Mouse (Mus musculus) lung, embryonic 14.5 days (tissue): ENCODE measurements around the gene Msi2. TPM values are rescaled to one million over a fixed set of nuclear protein-coding genes. Genes with fewer than 3 reads are reported as not detected.
A peak's percentile ranks its signal among the peaks of the same experiment; 100 is the strongest.

Experiments used
- ATAC-seq: fragments of 200-750 bp; cut with Nextera tagmentation; 2 replicates; pipeline ENCODE4 v1.8.0; 2017; ENCODE audit warnings: mild to moderate bottlenecking, moderate TSS enrichment, moderate library complexity; ENCODE audit not compliant: insufficient read depth
- DNase-seq: peaks from one replicate; pipeline ENCODE4 v3.0.0-alpha.2; 2015
- H3K27ac ChIP-seq: fragments of 300-500 bp; sonication (generic); 2 replicates; pipeline ENCODE4 v1.5.1; 2014; ENCODE audit warnings: low read depth, mild to moderate bottlenecking, moderate library complexity
- H3K27me3 ChIP-seq: fragments of 300-500 bp; sonication (generic); 2 replicates; pipeline ENCODE4 v1.6.1; 2014; ENCODE audit warnings: low read length, control low read depth; ENCODE audit not compliant: insufficient read depth
- H3K36me3 ChIP-seq: fragments of 300-500 bp; sonication (generic); 2 replicates; pipeline ENCODE4 v1.6.1; 2014; ENCODE audit warnings: control low read depth; ENCODE audit not compliant: insufficient read depth
- H3K4me1 ChIP-seq: fragments of 300-500 bp; sonication (generic); 2 replicates; pipeline ENCODE4 v1.6.1; 2014; ENCODE audit warnings: antibody characterized with exemption, control low read depth; ENCODE audit not compliant: insufficient read depth
- H3K4me2 ChIP-seq: fragments of 300-500 bp; sonication (generic); 2 replicates; pipeline ENCODE4 v1.6.1; 2014; ENCODE audit warnings: mild to moderate bottlenecking
- H3K4me3 ChIP-seq: fragments of 300-500 bp; sonication (generic); 2 replicates; pipeline ENCODE4 v1.5.1; 2014; ENCODE audit warnings: low read depth, low read length
- H3K9ac ChIP-seq: fragments of 300-500 bp; sonication (generic); 2 replicates; pipeline ENCODE4 v1.6.1; 2014
- H3K9me3 ChIP-seq: fragments of 300-500 bp; sonication (generic); 2 replicates; pipeline ENCODE4 v1.6.1; 2016; ENCODE audit warnings: low read depth, low read length, control low read depth
- CTCF ChIP-seq: IDR thresholded peaks from 2 replicates; pipeline ENCODE4 v1.5.1; 2016; ENCODE audit warnings: antibody characterized with exemption, low read depth
- WGBS: fragments of 180-500 bp; shearing (Covaris S2); extraction: QIAGEN DNeasy Blood & Tissue Kit; methylation state at CpG from one replicate; pipeline ENCODE4 v1.1.7; 2014; 5-methylcytosine and 5-hydroxymethylcytosine counted together
- polyA plus RNA-seq: library from polyadenylated mRNA; unstranded; fragments of >200 nt; fragmentation: Nextera tagmentation; extraction: Ambion mirVana; gene quantifications from 2 replicates; pipeline ENCODE4 v1.2.1, GENCODE M21; 2014

The Msi2 gene
- polyA plus RNA-seq, 1 experiment from 2014 or later = 12.7 TPM

DNA sequence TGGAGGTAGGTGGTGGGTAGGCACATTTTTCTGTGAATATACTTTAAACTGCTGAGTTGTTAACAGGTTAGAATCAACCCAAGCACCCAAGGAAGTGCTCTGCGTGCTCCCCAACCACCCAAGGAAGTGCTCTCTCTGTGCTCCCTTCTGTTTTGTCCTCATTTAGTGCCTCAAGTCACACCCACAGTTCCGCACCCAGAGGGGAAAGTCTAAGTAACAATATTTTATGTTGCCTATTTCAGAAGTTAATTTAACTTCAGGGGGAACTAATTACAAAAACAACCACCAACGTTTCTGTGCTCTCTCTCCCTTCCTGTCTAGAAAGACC is 119.5 kb downstream of the Msi2 start:
- 0 out of 2 replicates have a peak, but pooled peaks cover 4% of the 10 kb centered on the region for H3K36me3 ChIP-seq
- no peak for DNase-seq
- no peak for ATAC-seq
- 61% methylated on average over 3 of the region's 3 CpGs for WGBS
- no peak overlapping the region for H3K9ac ChIP-seq
- H3K27ac ChIP-seq = no peak overlapping the region
- H3K27me3 ChIP-seq = no peaks in the 10 kb centered on the region
- no peak for TF ChIP-seq CTCF
- H3K4me2 ChIP-seq = no peak overlapping the region
- H3K9me3 ChIP-seq = no peaks in the 10 kb centered on the region
- peaks cover 24% of the 10 kb centered on the region for H3K4me1 ChIP-seq
- H3K4me3 ChIP-seq = no peak overlapping the region

DNA sequence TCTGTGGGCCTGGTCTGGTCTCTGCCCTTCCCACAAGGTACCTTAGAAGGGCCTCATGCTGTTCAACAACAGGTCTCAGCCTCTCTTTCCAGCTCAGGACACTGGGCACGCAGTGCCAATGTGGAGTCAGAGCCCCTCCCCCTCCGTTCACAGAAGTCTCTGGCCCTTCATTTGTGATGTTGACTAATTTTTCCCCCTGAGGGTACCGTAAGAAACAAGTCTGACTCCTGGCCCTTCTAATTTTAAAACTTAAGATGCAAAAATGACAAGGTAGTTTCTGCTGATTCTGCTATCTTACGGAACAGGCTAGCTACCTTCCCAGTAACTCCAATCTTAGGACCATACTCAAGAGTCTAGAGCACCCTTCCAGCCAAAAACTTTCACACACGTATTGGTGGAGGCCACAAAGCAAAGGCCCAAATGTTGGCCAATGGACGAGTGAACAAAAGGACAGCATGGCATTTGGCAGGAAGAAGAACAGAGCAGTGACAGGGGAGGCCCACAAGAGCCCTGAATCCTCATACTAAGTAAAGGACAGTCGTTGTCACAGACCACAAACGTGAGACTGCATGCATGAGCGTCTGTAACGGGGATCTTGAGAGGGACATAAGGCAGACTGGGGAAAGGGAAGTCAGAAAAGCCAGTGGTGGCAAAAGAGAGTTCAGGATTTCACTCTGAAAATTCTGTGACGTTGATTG is 120.0 kb downstream of the Msi2 start:
- no peak for DNase-seq
- Histone ChIP-seq H3K9ac (no peak overlapping the region), H3K4me1 (peaks cover 24% of the 10 kb centered on the region), H3K27me3 (no peaks in the 10 kb centered on the region), H3K4me3 (no peak overlapping the region), H3K27ac (no peak overlapping the region), H3K36me3 (0 out of 2 replicates have a peak, but pooled peaks cover 2% of the 10 kb centered on the region), H3K9me3 (no peaks in the 10 kb centered on the region), H3K4me2 (no peak overlapping the region)
- no peak for ATAC-seq
- no peak for TF ChIP-seq CTCF
- 65% methylated on average over 11 of the region's 11 CpGs for WGBS

DNA sequence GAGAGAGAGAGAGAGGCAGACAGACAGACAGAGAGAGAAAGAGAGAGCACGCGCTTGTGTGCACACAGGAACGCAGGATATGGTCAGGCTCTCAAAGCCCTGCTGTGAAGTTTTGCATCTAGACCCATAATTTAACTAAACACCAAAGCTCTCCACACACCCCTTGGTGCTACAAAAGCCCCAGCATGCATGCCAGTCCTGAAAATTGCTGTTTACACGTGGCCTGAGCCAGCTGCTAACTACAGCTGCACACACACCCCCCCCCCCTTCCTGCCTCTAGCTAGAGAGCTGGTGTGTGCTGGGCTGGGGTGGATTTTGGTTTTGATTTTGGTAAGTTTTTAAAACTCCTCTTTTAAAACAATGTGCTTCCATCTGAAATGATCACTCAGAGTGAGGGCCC is 122.7 kb downstream of the Msi2 start:
- DNase-seq = peak; percentile 51
- Histone ChIP-seq H3K4me1 (peaks cover 30% of the 10 kb centered on the region), H3K9ac (no peak overlapping the region), H3K27me3 (no peaks in the 10 kb centered on the region), H3K4me3 (no peak overlapping the region), H3K9me3 (no peaks in the 10 kb centered on the region), H3K36me3 (no peaks in the 10 kb centered on the region), H3K27ac (peak overlapping the region; percentile 82), H3K4me2 (no peak overlapping the region)
- TF ChIP-seq CTCF = no peak
- ATAC-seq = no peak; the same call in 1 of the 2 replicates
- 50% methylated on average over 4 of the region's 4 CpGs for WGBS

DNA sequence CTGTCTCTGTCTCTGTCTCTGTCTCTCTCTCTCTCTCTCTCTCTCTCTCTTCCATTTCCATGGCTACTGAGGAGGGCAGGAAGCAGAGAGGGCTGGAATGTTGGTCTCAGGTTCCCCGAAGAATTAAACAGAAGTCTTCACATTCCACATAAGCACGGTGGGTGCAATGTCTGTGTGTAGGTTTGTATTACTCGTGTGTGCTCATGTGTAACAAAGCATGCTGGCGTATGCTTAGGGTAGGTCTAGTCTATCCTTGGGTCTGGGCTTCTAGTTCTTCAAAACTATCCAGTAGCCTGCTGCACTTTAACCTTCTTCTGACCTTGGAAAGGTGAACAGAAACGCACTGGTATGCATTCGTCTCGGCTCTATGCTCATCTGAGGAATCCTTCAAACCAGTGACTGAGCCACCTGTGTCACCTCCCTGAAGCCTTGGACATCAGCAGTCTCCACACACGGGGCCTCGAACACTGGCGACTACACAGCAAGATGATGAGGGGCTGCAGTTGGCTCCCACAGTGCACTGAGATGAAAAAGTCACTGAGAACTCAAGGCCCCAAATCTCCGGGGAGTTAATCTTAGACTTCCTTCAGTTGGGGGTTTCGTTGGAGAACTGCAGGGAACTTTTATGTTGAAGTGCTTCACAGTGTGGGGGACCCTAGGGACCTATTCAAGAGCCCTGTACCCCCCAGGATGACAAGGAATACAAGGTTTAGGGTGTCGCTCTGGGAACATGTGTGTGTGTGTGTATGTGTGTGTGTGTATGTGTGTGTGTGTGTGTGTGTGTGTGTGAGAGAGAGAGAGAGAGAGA is 123.3 kb downstream of the Msi2 start:
- H3K4me2 ChIP-seq = no peak overlapping the region
- WGBS = 46% methylated on average over 13 of the region's 13 CpGs
- no peak overlapping the region for H3K9ac ChIP-seq
- no peak for TF ChIP-seq CTCF
- no peak for DNase-seq
- no peak overlapping the region for H3K4me3 ChIP-seq
- peak overlapping the region; percentile 82 for H3K27ac ChIP-seq
- no peaks in the 10 kb centered on the region for H3K27me3 ChIP-seq
- no peaks in the 10 kb centered on the region for H3K9me3 ChIP-seq
- H3K36me3 ChIP-seq = no peaks in the 10 kb centered on the region
- H3K4me1 ChIP-seq = peaks cover 31% of the 10 kb centered on the region
- 0 out of 2 replicates have a peak, but pooled peaks have one; percentile 39 for ATAC-seq

DNA sequence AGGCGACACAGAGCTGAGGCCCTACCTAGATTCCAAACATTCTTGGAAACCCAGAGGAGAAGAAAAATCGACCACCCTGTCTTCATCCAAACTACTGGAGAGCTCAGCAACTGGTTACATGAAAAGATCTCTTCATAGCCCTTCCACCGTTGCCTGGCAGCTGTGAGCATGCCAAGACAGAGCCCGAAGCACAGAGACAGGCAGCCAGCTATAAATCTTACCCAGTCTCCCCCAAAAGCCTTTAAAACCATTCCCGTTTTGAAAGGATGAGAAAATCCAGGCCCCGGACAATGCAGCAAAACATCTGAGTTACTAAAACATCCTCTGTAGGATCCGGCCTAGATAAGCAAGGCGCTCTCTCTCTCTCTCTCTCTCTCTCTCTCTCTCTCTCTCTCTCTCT is 124.3 kb downstream of the Msi2 start:
- Histone ChIP-seq H3K9ac (no peak overlapping the region), H3K27me3 (no peaks in the 10 kb centered on the region), H3K27ac (peak overlapping the region; percentile 82), H3K4me1 (peaks cover 25% of the 10 kb centered on the region), H3K4me2 (no peak overlapping the region), H3K9me3 (no peaks in the 10 kb centered on the region), H3K36me3 (peaks cover 9% of the 10 kb centered on the region), H3K4me3 (no peak overlapping the region)
- ATAC-seq (0 out of 2 replicates have a peak, but pooled peaks have one; percentile 45), DNase-seq (peak; percentile 59)
- no peak for TF ChIP-seq CTCF
- WGBS = 10% methylated on average over 8 of the region's 8 CpGs

DNA sequence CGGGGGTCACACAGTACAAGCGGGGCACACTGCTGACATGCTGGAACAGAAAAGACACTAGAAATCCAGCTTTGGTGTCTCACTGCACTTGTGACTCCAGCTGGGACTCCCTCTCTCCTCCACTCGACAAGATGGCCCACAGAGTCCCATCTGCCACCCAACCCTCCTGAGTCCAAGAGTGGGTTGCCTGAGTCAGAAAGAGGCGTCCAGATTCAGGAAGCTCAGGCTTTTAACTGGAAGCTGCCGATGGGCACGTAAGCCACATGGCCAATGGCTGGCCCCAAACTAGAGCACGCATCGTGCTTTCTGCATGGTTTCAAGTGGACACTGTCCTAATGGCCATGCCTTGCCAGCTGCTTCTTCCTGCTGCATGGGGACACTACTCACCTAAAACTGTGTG is 126.2 kb downstream of the Msi2 start:
- Histone ChIP-seq H3K27ac (no peak overlapping the region), H3K4me3 (no peak overlapping the region), H3K9ac (no peak overlapping the region), H3K9me3 (no peaks in the 10 kb centered on the region), H3K4me1 (peaks cover 25% of the 10 kb centered on the region), H3K36me3 (peaks cover 15% of the 10 kb centered on the region), H3K4me2 (no peak overlapping the region), H3K27me3 (no peaks in the 10 kb centered on the region)
- ATAC-seq (no peak), DNase-seq (no peak)
- TF ChIP-seq CTCF = no peak
- 88% methylated on average over 8 of the region's 8 CpGs for WGBS

DNA sequence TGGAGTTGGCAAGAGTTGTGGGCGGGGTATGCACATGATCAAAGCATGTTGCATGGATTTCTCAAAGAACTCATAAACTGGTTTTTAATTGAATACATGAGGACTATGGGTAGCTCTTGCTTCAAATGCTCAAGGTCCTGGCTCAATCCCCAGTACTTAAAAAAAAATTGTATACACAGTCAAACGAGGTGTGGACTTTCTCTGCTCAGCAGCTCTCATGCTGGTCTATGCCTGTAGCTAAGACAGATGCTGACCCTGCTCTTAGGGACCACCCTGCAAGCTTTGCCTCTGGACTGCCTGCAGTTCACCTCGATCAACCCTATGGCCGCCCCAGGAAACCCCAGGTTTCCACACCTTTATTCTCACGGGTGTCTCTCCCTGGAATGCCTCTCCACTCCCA is 127.7 kb downstream of the Msi2 start:
- TF ChIP-seq CTCF = no peak
- 59% methylated on average over 5 of the region's 5 CpGs for WGBS

More for the DNA sequence above, 127.7 kb downstream of the Msi2 start:
- DNase-seq (peak; percentile 73), ATAC-seq (peak; percentile 50; the same call in 1 of the 2 replicates)
- H3K4me2 ChIP-seq = no peak overlapping the region
- H3K27me3 ChIP-seq = no peaks in the 10 kb centered on the region
- no peak overlapping the region for H3K9ac ChIP-seq
- peaks cover 32% of the 10 kb centered on the region for H3K4me1 ChIP-seq
- H3K4me3 ChIP-seq = no peak overlapping the region
- peaks cover 15% of the 10 kb centered on the region for H3K36me3 ChIP-seq
- no peaks in the 10 kb centered on the region for H3K9me3 ChIP-seq
- no peak overlapping the region for H3K27ac ChIP-seq
